ENCODE assay signal across 17 mouse cellular contexts in genomic region chr8:110697571-110697970, GRCm38 (mm10).
"Had no signal": no experiment of that assay in that cellular context is flagged by ENCODE, and none has a peak within 500 bp of the region (broad histone marks: within the 10 kb centered on the region; RNA-seq: fewer than 3 reads in every experiment).

No protein-coding gene starts in this region.

- ATAC-seq: intestine, embryonic 16.5 days; midbrain, embryonic 15.5 days had no signal

- H3K4me3 ChIP-seq: liver, embryonic 13.5 days; midbrain, embryonic 12.5 days; midbrain, embryonic 15.5 days; neural tube, embryonic 12.5 days; neural tube, embryonic 15.5 days had no signal

- DNase-seq: kidney, adult 18-20 months; kidney, adult 9 months; kidney, postnatal 14 days; kidney, postnatal 4 days; liver, embryonic 13.5 days; lung, adult 2 months; lung, postnatal 14 days; lung, postnatal 4 days; retina, postnatal 1 day; right cerebral cortex, postnatal 4 days; thymus, postnatal 25 days had no signal

- H3K36me3 ChIP-seq: neural tube, embryonic 12.5 days had no signal

- H3K9me3 ChIP-seq: liver, embryonic 13.5 days; midbrain, embryonic 12.5 days; midbrain, embryonic 15.5 days; neural tube, embryonic 12.5 days; neural tube, embryonic 15.5 days had no signal

- H3K4me1 ChIP-seq: liver, embryonic 13.5 days had no signal

- H3K27me3 ChIP-seq: liver, embryonic 13.5 days; midbrain, embryonic 12.5 days; midbrain, embryonic 15.5 days; neural tube, embryonic 12.5 days; neural tube, embryonic 15.5 days had no signal

- H3K27ac ChIP-seq: liver, embryonic 13.5 days; midbrain, embryonic 12.5 days; midbrain, embryonic 15.5 days; neural tube, embryonic 12.5 days; neural tube, embryonic 15.5 days; stomach, postnatal 0 days had no signal
